Mouse (Mus musculus) limb, embryonic 14.5 days (tissue): Measurements from ENCODE around the gene Tm7sf2. TPM values are rescaled to one million over a fixed set of nuclear protein-coding genes. Genes with fewer than 3 reads are reported as not detected.

Experiments
- ATAC-seq: fragments of 200-750 bp; cut with Nextera tagmentation; 2 replicates; pipeline ENCODE4 v1.8.0; 2017; ENCODE audit warnings: low read depth, moderate number of reproducible peaks, moderate TSS enrichment; ENCODE audit not compliant: low FRiP score
- DNase-seq: peaks from one replicate; pipeline ENCODE4 v3.0.0-alpha.2; 2015; ENCODE audit warnings: low spot score
- H3K27ac ChIP-seq: fragments of 300-500 bp; sonication (generic); replicated peaks from 2 replicates; pipeline ENCODE4 v1.5.1; 2014; ENCODE audit warnings: low read depth, mild to moderate bottlenecking, low read length, moderate library complexity, mixed read lengths
- H3K27me3 ChIP-seq: fragments of 300-500 bp; sonication (generic); 2 replicates; pipeline ENCODE4 v1.6.1; 2014; ENCODE audit warnings: low read length, mixed read lengths; ENCODE audit not compliant: control insufficient read depth, insufficient read depth
- H3K36me3 ChIP-seq: fragments of 300-500 bp; sonication (generic); 2 replicates; pipeline ENCODE4 v1.6.1; 2014; ENCODE audit warnings: mild to moderate bottlenecking, low read length, moderate library complexity, mixed read lengths; ENCODE audit not compliant: control insufficient read depth, insufficient read depth
- H3K4me1 ChIP-seq: fragments of 300-500 bp; sonication (generic); 2 replicates; pipeline ENCODE4 v1.6.1; 2014; ENCODE audit warnings: antibody characterized with exemption, low read length, mixed read lengths; ENCODE audit not compliant: control insufficient read depth, insufficient read depth
- H3K4me2 ChIP-seq: fragments of 300-500 bp; sonication (generic); replicated peaks from 2 replicates; pipeline ENCODE4 v1.6.1; 2014; ENCODE audit warnings: low read depth, mild to moderate bottlenecking, low read length, moderate library complexity; ENCODE audit not compliant: severe bottlenecking
- H3K4me3 ChIP-seq: fragments of 300-500 bp; sonication (generic); replicated peaks from 2 replicates; pipeline ENCODE4 v1.5.1; 2014; ENCODE audit warnings: low read length
- H3K9ac ChIP-seq: fragments of 300-500 bp; sonication (generic); 2 replicates; pipeline ENCODE4 v1.6.1; 2014; ENCODE audit warnings: mild to moderate bottlenecking, low read depth, low read length, moderate library complexity; ENCODE audit not compliant: severe bottlenecking
- H3K9me3 ChIP-seq: fragments of 300-500 bp; sonication (generic); 2 replicates; pipeline ENCODE4 v1.6.1; 2016; ENCODE audit warnings: low read length; ENCODE audit not compliant: control insufficient read depth
- POLR2A ChIP-seq: fragments of 200-500 bp; IDR thresholded peaks from 2 replicates; pipeline ENCODE4 v1.8.0; 2012; ENCODE audit warnings: inconsistent platforms, mild to moderate bottlenecking, moderate library complexity, borderline replicate concordance; ENCODE audit not compliant: insufficient read depth, insufficient read length; ENCODE audit errors: extremely low read depth
- WGBS: fragments of 180-500 bp; shearing (Covaris S2); extraction: QIAGEN DNeasy Blood & Tissue Kit; methylation state at CpG from one replicate; pipeline ENCODE4 v1.1.7; 2014; 5-methylcytosine and 5-hydroxymethylcytosine counted together
- microRNA-seq: library from miRNA; unstranded; fragments of <30 nt; microRNA quantifications from one replicate; pipeline ENCODE4, GENCODE M21; 2016
- polyA plus RNA-seq, 2 experiments: library from polyadenylated mRNA; depleted of rRNA in 1 of 2; stranded (reverse) in 1 of 2; unstranded in 1 of 2; fragments of >200 nt; fragmentation: Nextera tagmentation in 1 of 2; extraction: Ambion mirVana in 1 of 2; gene quantifications; 2 replicates each; pipeline versions ENCODE4 v1.2.1 to v1.2.3; 2012 to 2014

Gene Tm7sf2
- polyA plus RNA-seq, 2 experiments = 18.8 to 43.8 TPM

- Histone ChIP-seq H3K4me2 (0 out of 2 replicates have a peak overlapping the region, but pooled peaks have one; percentile 87), H3K27me3 (no peaks in the 10 kb centered on the region), H3K4me3 (no peak overlapping the region), H3K4me1 (peaks cover 8% of the 10 kb centered on the region; the same call in 1 of the 2 replicates), H3K27ac (no peak overlapping the region), H3K9me3 (no peaks in the 10 kb centered on the region), H3K36me3 (no peaks in the 10 kb centered on the region), H3K9ac (no peak overlapping the region)
- 50% methylated on average over 7 of the region's 7 CpGs for WGBS
- DNase-seq = peak; percentile 21
- TF ChIP-seq POLR2A = no peak
- no peak for ATAC-seq
These were observed 51.6 kb downstream of the Tm7sf2 start for GRCm38 (mm10) chr19:6016532-6016931.

GRCm38 (mm10) chr19:6015511-6016315, 52.5 kb downstream of the Tm7sf2 start, which contains the start of gene Capn1:
Gene Capn1 (minus strand): TSS chr19:6015897.
- H3K27ac ChIP-seq = 0 out of 2 replicates have a peak within 1 kb of the TSS, but pooled peaks have one; percentile 13
- WGBS = 4% methylated on average over 33 of the region's 40 CpGs

GRCm38 (mm10) chr19:6014991-6015510, 53.1 kb downstream of the Tm7sf2 start:
- no peak for TF ChIP-seq POLR2A
- Histone ChIP-seq H3K27me3 (no peaks in the 10 kb centered on the region), H3K9me3 (no peaks in the 10 kb centered on the region), H3K4me3 (peak overlapping the region; percentile 59), H3K36me3 (0 out of 2 replicates have a peak, but pooled peaks cover 3% of the 10 kb centered on the region), H3K27ac (0 out of 2 replicates have a peak overlapping the region, but pooled peaks have one; percentile 13), H3K4me1 (peaks cover 8% of the 10 kb centered on the region; the same call in 1 of the 2 replicates), H3K9ac (peak overlapping the region; percentile 68), H3K4me2 (peak overlapping the region; percentile 87)
- 2% methylated on average over 16 of the region's 18 CpGs for WGBS
- DNase-seq (peak; percentile 34), ATAC-seq (peak; percentile 33)

More at GRCm38 (mm10) chr19:6015511-6016315, 52.5 kb downstream of the Tm7sf2 start, which contains the start of gene Capn1:
- peak; percentile 84 for ATAC-seq
- Histone ChIP-seq H3K9me3 (no peaks in the 10 kb centered on the region), H3K4me2 (peak within 1 kb of the TSS; percentile 87), H3K4me3 (peak within 1 kb of the TSS; percentile 59), H3K36me3 (no peaks in the 10 kb centered on the region), H3K4me1 (peaks cover 8% of the 10 kb centered on the region; the same call in 1 of the 2 replicates), H3K27me3 (no peaks in the 10 kb centered on the region), H3K9ac (peak within 1 kb of the TSS; percentile 68)
- TF ChIP-seq POLR2A = no peak
- DNase-seq = peak; percentile 74

GRCm38 (mm10) chr19:6013691-6014090, 54.5 kb downstream of the Tm7sf2 start:
- Histone ChIP-seq H3K4me1 (peaks cover 8% of the 10 kb centered on the region; the same call in 1 of the 2 replicates), H3K4me3 (no peak overlapping the region), H3K9me3 (no peaks in the 10 kb centered on the region), H3K36me3 (peaks cover 3% of the 10 kb centered on the region; the same call in 1 of the 2 replicates), H3K27me3 (no peaks in the 10 kb centered on the region), H3K9ac (no peak overlapping the region), H3K27ac (no peak overlapping the region), H3K4me2 (no peak overlapping the region)
- no peak for TF ChIP-seq POLR2A
- no peak for DNase-seq
- 89% methylated on average over 10 of the region's 10 CpGs for WGBS
- ATAC-seq = no peak

Small RNA genes within 50 kb of the gene (microRNA-seq; reads per million reads assigned to microRNA genes)
- 0.69 reads per million for gene Mir6988

Other genes with a start within 250 kb of the Tm7sf2 start
- 22.7 and 30.1 TPM in 2 replicates for gene Frmd8, start 193.1 kb downstream of the Tm7sf2 start, polyA plus RNA-seq (2012; rRNA removed)
- 22.6 and 22.7 TPM in 2 replicates for gene Frmd8, start 193.1 kb downstream of the Tm7sf2 start, polyA plus RNA-seq (2014; fragmentation: Nextera tagmentation; extraction: Ambion mirVana)
- 6.2 and 6.3 TPM in 2 replicates for gene Slc25a45, start 190.6 kb downstream of the Tm7sf2 start, polyA plus RNA-seq (2012; rRNA removed)
- gene Slc25a45, start 190.6 kb downstream of the Tm7sf2 start, polyA plus RNA-seq (2014; fragmentation: Nextera tagmentation; extraction: Ambion mirVana) = 2.5 and 3.0 TPM in 2 replicates
- gene Tigd3, start 174.2 kb downstream of the Tm7sf2 start, polyA plus RNA-seq (2012; rRNA removed) = 4.8 TPM in 2 replicates
- gene Tigd3, start 174.2 kb downstream of the Tm7sf2 start, polyA plus RNA-seq (2014; fragmentation: Nextera tagmentation; extraction: Ambion mirVana) = 1.7 and 2.0 TPM in 2 replicates
- gene Dpf2, start 155.4 kb downstream of the Tm7sf2 start, polyA plus RNA-seq (2012; rRNA removed) = 179 and 199 TPM in 2 replicates
- gene Dpf2, start 155.4 kb downstream of the Tm7sf2 start, polyA plus RNA-seq (2014; fragmentation: Nextera tagmentation; extraction: Ambion mirVana) = 143 and 147 TPM in 2 replicates
- gene Cdc42ep2, start 143.6 kb downstream of the Tm7sf2 start, polyA plus RNA-seq (2012; rRNA removed) = 9.7 and 10.0 TPM in 2 replicates
- gene Cdc42ep2, start 143.6 kb downstream of the Tm7sf2 start, polyA plus RNA-seq (2014; fragmentation: Nextera tagmentation; extraction: Ambion mirVana) = 6.5 and 8.0 TPM in 2 replicates
- 87.9 and 109 TPM in 2 replicates for gene Pola2, start 104.2 kb downstream of the Tm7sf2 start, polyA plus RNA-seq (2012; rRNA removed)
- gene Pola2, start 104.2 kb downstream of the Tm7sf2 start, polyA plus RNA-seq (2014; fragmentation: Nextera tagmentation; extraction: Ambion mirVana) = 65.8 and 66.3 TPM in 2 replicates
- gene Slc22a20, start 82.2 kb downstream of the Tm7sf2 start, polyA plus RNA-seq (2012; rRNA removed) = not detected in 2 replicates
- not detected in 2 replicates for gene Slc22a20, start 82.2 kb downstream of the Tm7sf2 start, polyA plus RNA-seq (2014; fragmentation: Nextera tagmentation; extraction: Ambion mirVana)
- 29.0 and 33.4 TPM in 2 replicates for gene Capn1, start 52.5 kb downstream of the Tm7sf2 start, polyA plus RNA-seq (2012; rRNA removed)
- 18.0 and 19.7 TPM in 2 replicates for gene Capn1, start 52.5 kb downstream of the Tm7sf2 start, polyA plus RNA-seq (2014; fragmentation: Nextera tagmentation; extraction: Ambion mirVana)
- 49.2 and 63.9 TPM in 2 replicates for gene Syvn1, start 21.8 kb downstream of the Tm7sf2 start, polyA plus RNA-seq (2012; rRNA removed)
- 31.5 and 34.6 TPM in 2 replicates for gene Syvn1, start 21.8 kb downstream of the Tm7sf2 start, polyA plus RNA-seq (2014; fragmentation: Nextera tagmentation; extraction: Ambion mirVana)
- gene Mrpl49, start 10.6 kb downstream of the Tm7sf2 start, polyA plus RNA-seq (2012; rRNA removed) = 47.0 and 54.8 TPM in 2 replicates
- gene Mrpl49, start 10.6 kb downstream of the Tm7sf2 start, polyA plus RNA-seq (2014; fragmentation: Nextera tagmentation; extraction: Ambion mirVana) = 75.3 and 75.5 TPM in 2 replicates
- 1,573 and 1,838 TPM in 2 replicates for gene Fau, start 10.5 kb downstream of the Tm7sf2 start, polyA plus RNA-seq (2012; rRNA removed)
- 948 and 968 TPM in 2 replicates for gene Fau, start 10.5 kb downstream of the Tm7sf2 start, polyA plus RNA-seq (2014; fragmentation: Nextera tagmentation; extraction: Ambion mirVana)
- 32.0 and 41.5 TPM in 2 replicates for gene Znhit2, start 7.2 kb downstream of the Tm7sf2 start, polyA plus RNA-seq (2012; rRNA removed)
- 36.5 and 37.0 TPM in 2 replicates for gene Znhit2, start 7.2 kb downstream of the Tm7sf2 start, polyA plus RNA-seq (2014; fragmentation: Nextera tagmentation; extraction: Ambion mirVana)
- gene Vps51, start 8.9 kb upstream of the Tm7sf2 start, polyA plus RNA-seq (2012; rRNA removed) = 81.6 and 95.9 TPM in 2 replicates
- 51.9 and 60.5 TPM in 2 replicates for gene Vps51, start 8.9 kb upstream of the Tm7sf2 start, polyA plus RNA-seq (2014; fragmentation: Nextera tagmentation; extraction: Ambion mirVana)
- gene Tmem262, start 11.7 kb upstream of the Tm7sf2 start, polyA plus RNA-seq (2012; rRNA removed) = 0.20 TPM in 1 of 2 replicates, not detected in the other
- not detected in 2 replicates for gene Tmem262, start 11.7 kb upstream of the Tm7sf2 start, polyA plus RNA-seq (2014; fragmentation: Nextera tagmentation; extraction: Ambion mirVana)
- 1.1 and 1.3 TPM in 2 replicates for gene Gm28374, start 13.9 kb upstream of the Tm7sf2 start, polyA plus RNA-seq (2012; rRNA removed)
- gene Gm28374, start 13.9 kb upstream of the Tm7sf2 start, polyA plus RNA-seq (2014; fragmentation: Nextera tagmentation; extraction: Ambion mirVana) = 1.1 and 1.3 TPM in 2 replicates
- gene Zfpl1, start 16.6 kb upstream of the Tm7sf2 start, polyA plus RNA-seq (2012; rRNA removed) = 134 and 177 TPM in 2 replicates
- gene Zfpl1, start 16.6 kb upstream of the Tm7sf2 start, polyA plus RNA-seq (2014; fragmentation: Nextera tagmentation; extraction: Ambion mirVana) = 85.4 and 91.0 TPM in 2 replicates
- gene Cdca5, start 16.6 kb upstream of the Tm7sf2 start, polyA plus RNA-seq (2012; rRNA removed) = 22.0 and 23.3 TPM in 2 replicates
- 27.9 and 31.5 TPM in 2 replicates for gene Cdca5, start 16.6 kb upstream of the Tm7sf2 start, polyA plus RNA-seq (2014; fragmentation: Nextera tagmentation; extraction: Ambion mirVana)
- gene AC131692.1, start 26.0 kb upstream of the Tm7sf2 start, polyA plus RNA-seq (2012; rRNA removed) = 0.14 and 0.75 TPM in 2 replicates
- not detected in 2 replicates for gene AC131692.1, start 26.0 kb upstream of the Tm7sf2 start, polyA plus RNA-seq (2014; fragmentation: Nextera tagmentation; extraction: Ambion mirVana)
- gene Naaladl1, start 37.4 kb upstream of the Tm7sf2 start, polyA plus RNA-seq (2012; rRNA removed) = 2.5 and 3.0 TPM in 2 replicates
- 0.21 and 0.48 TPM in 2 replicates for gene Naaladl1, start 37.4 kb upstream of the Tm7sf2 start, polyA plus RNA-seq (2014; fragmentation: Nextera tagmentation; extraction: Ambion mirVana)
- gene Sac3d1, start 50.3 kb upstream of the Tm7sf2 start, polyA plus RNA-seq (2012; rRNA removed) = 45.6 and 57.9 TPM in 2 replicates
- 53.8 and 55.9 TPM in 2 replicates for gene Sac3d1, start 50.3 kb upstream of the Tm7sf2 start, polyA plus RNA-seq (2014; fragmentation: Nextera tagmentation; extraction: Ambion mirVana)
- gene Snx15, start 59.9 kb upstream of the Tm7sf2 start, polyA plus RNA-seq (2012; rRNA removed) = 36.4 and 48.9 TPM in 2 replicates
- 30.2 and 33.9 TPM in 2 replicates for gene Snx15, start 59.9 kb upstream of the Tm7sf2 start, polyA plus RNA-seq (2014; fragmentation: Nextera tagmentation; extraction: Ambion mirVana)
- 0.10 and 0.22 TPM in 2 replicates for gene Batf2, start 72.6 kb upstream of the Tm7sf2 start, polyA plus RNA-seq (2012; rRNA removed)
- gene Batf2, start 72.6 kb upstream of the Tm7sf2 start, polyA plus RNA-seq (2014; fragmentation: Nextera tagmentation; extraction: Ambion mirVana) = 0.15 TPM in 1 of 2 replicates, not detected in the other
- gene Arl2, start 73.2 kb upstream of the Tm7sf2 start, polyA plus RNA-seq (2012; rRNA removed) = 91.9 and 127 TPM in 2 replicates
- gene Arl2, start 73.2 kb upstream of the Tm7sf2 start, polyA plus RNA-seq (2014; fragmentation: Nextera tagmentation; extraction: Ambion mirVana) = 76.0 and 77.5 TPM in 2 replicates
- 0.05 and 0.09 TPM in 2 replicates for gene Majin, start 116.0 kb upstream of the Tm7sf2 start, polyA plus RNA-seq (2012; rRNA removed)
- gene Majin, start 116.0 kb upstream of the Tm7sf2 start, polyA plus RNA-seq (2014; fragmentation: Nextera tagmentation; extraction: Ambion mirVana) = not detected in 2 replicates
- gene Gpha2, start 158.0 kb upstream of the Tm7sf2 start, polyA plus RNA-seq (2012; rRNA removed) = 1.5 and 2.7 TPM in 2 replicates
- 1.2 and 2.3 TPM in 2 replicates for gene Gpha2, start 158.0 kb upstream of the Tm7sf2 start, polyA plus RNA-seq (2014; fragmentation: Nextera tagmentation; extraction: Ambion mirVana)
- gene Ppp2r5b, start 167.5 kb upstream of the Tm7sf2 start, polyA plus RNA-seq (2012; rRNA removed) = 45.0 and 48.1 TPM in 2 replicates
- gene Ppp2r5b, start 167.5 kb upstream of the Tm7sf2 start, polyA plus RNA-seq (2014; fragmentation: Nextera tagmentation; extraction: Ambion mirVana) = 27.5 and 27.8 TPM in 2 replicates
- gene Atg2a, start 173.3 kb upstream of the Tm7sf2 start, polyA plus RNA-seq (2012; rRNA removed) = 18.3 and 25.7 TPM in 2 replicates
- gene Atg2a, start 173.3 kb upstream of the Tm7sf2 start, polyA plus RNA-seq (2014; fragmentation: Nextera tagmentation; extraction: Ambion mirVana) = 10.6 and 14.6 TPM in 2 replicates
- gene Ehd1, start 208.4 kb upstream of the Tm7sf2 start, polyA plus RNA-seq (2012; rRNA removed) = 160 and 232 TPM in 2 replicates
- 68.7 and 81.8 TPM in 2 replicates for gene Ehd1, start 208.4 kb upstream of the Tm7sf2 start, polyA plus RNA-seq (2014; fragmentation: Nextera tagmentation; extraction: Ambion mirVana)
- 15.2 and 17.0 TPM in 2 replicates for gene Cdc42bpg, start 238.1 kb upstream of the Tm7sf2 start, polyA plus RNA-seq (2012; rRNA removed)
- gene Cdc42bpg, start 238.1 kb upstream of the Tm7sf2 start, polyA plus RNA-seq (2014; fragmentation: Nextera tagmentation; extraction: Ambion mirVana) = 1.4 and 2.0 TPM in 2 replicates